Mouse (Mus musculus) stomach, postnatal 0 days (tissue): ENCODE measurements at regions not wholly inside any gene's neighbourhood (a gene's known extent, or its start where the extent isn't known, plus 50 kb on each side); places are given as distances from the start of the nearest gene placed in this dataset.
A peak's percentile ranks its signal among the peaks of the same experiment; 100 is the strongest.

Experiments
- ATAC-seq: fragments of 200-750 bp; cut with Nextera tagmentation; 2 replicates; pipeline ENCODE4 v1.8.0; 2017; ENCODE audit not compliant: low FRiP score, low TSS enrichment
- DNase-seq: peaks from one replicate; pipeline ENCODE4 v3.0.0-alpha.2; 2016; ENCODE audit warnings: low spot score
- H3K27ac ChIP-seq: fragments of 300-500 bp; sonication (generic); replicated peaks from 2 replicates; pipeline ENCODE4 v1.5.1; 2014; ENCODE audit warnings: mild to moderate bottlenecking, control low read depth
- H3K27me3 ChIP-seq: fragments of 300-500 bp; sonication (generic); 2 replicates; pipeline ENCODE4 v1.6.1; 2014; ENCODE audit warnings: low read length; ENCODE audit not compliant: control insufficient read depth, insufficient read depth
- H3K36me3 ChIP-seq: fragments of 300-500 bp; sonication (generic); 2 replicates; pipeline ENCODE4 v1.6.1; 2014; ENCODE audit warnings: low read length, mixed read lengths; ENCODE audit not compliant: control insufficient read depth, insufficient read depth
- H3K4me1 ChIP-seq: fragments of 300-500 bp; sonication (generic); replicated peaks from 2 replicates; pipeline ENCODE4 v1.6.1; 2014; ENCODE audit warnings: antibody characterized with exemption; ENCODE audit not compliant: control insufficient read depth, insufficient read depth
- H3K4me2 ChIP-seq: fragments of 300-500 bp; sonication (generic); replicated peaks from 2 replicates; pipeline ENCODE4 v1.6.1; 2014; ENCODE audit warnings: low read depth, mild to moderate bottlenecking, control low read depth, moderate library complexity
- H3K4me3 ChIP-seq: fragments of 300-500 bp; sonication (generic); 2 replicates; pipeline ENCODE4 v1.5.1; 2014; ENCODE audit warnings: low read depth, low read length, control low read depth
- H3K9ac ChIP-seq: fragments of 300-500 bp; sonication (generic); 2 replicates; pipeline ENCODE4 v1.6.1; 2014; ENCODE audit warnings: mild to moderate bottlenecking, low read length, control low read depth, mixed read lengths
- H3K9me3 ChIP-seq: fragments of 300-500 bp; sonication (generic); 2 replicates; pipeline ENCODE4 v1.6.1; 2016; ENCODE audit warnings: low read length; ENCODE audit not compliant: control insufficient read depth
- CTCF ChIP-seq: IDR thresholded peaks from 2 replicates; pipeline ENCODE4 v1.5.1; 2016; ENCODE audit warnings: antibody characterized with exemption, low read depth, mild to moderate bottlenecking, moderate library complexity
- EP300 ChIP-seq: optimal IDR thresholded peaks from 2 replicates; pipeline ENCODE3; 2016; ENCODE audit warnings: antibody characterized with exemption
- WGBS: fragments of 180-500 bp; shearing (Covaris S2); extraction: QIAGEN DNeasy Blood & Tissue Kit; methylation state at CpG from one replicate; pipeline ENCODE4 v1.1.7; 2014; 5-methylcytosine and 5-hydroxymethylcytosine counted together

GRCm38 (mm10) chr1:73830486-73831132 lies 293.6 kb downstream of the Tns1 start:
- no peak overlapping the region for H3K27ac ChIP-seq
- no peaks in the 10 kb centered on the region for H3K4me1 ChIP-seq
- no peak overlapping the region for H3K4me3 ChIP-seq
- no peaks in the 10 kb centered on the region for H3K9me3 ChIP-seq
- no peak overlapping the region for H3K9ac ChIP-seq
- no peak; the same call in 1 of the 2 replicates for ATAC-seq
- 83% methylated on average over 9 of the region's 9 CpGs for WGBS
- DNase-seq: no peak
- no peaks in the 10 kb centered on the region for H3K36me3 ChIP-seq
- no peak for TF ChIP-seq CTCF
- no peak for TF ChIP-seq EP300
- no peak overlapping the region for H3K4me2 ChIP-seq
- no peaks in the 10 kb centered on the region for H3K27me3 ChIP-seq

DNA sequence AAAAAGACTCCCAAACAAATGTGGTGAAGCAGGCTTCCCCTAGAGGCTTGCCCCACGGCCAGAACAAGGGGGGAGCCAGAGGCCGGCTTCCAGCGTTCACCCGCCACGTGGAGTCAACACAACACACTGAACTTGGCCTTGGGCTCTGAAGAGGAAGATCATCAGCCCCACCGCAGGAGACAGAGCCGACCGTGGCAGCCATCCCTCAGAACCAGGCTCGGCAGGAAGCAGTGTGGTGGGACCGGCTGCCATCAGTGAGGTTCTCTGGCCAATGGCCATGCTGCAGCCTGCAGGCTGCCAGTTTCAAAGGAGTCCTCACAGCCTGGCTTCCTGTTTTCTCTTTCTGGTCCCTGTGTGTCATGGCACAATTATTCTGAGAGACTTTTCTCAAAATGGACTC lies 295.3 kb downstream of the Tns1 start:
- H3K4me3 ChIP-seq: no peak overlapping the region
- no peak overlapping the region for H3K4me2 ChIP-seq
- ATAC-seq: no peak
- H3K27ac ChIP-seq: no peak overlapping the region
- H3K9me3 ChIP-seq: no peaks in the 10 kb centered on the region
- H3K36me3 ChIP-seq: no peaks in the 10 kb centered on the region
- H3K9ac ChIP-seq: no peak overlapping the region
- 61% methylated on average over 10 of the region's 10 CpGs for WGBS
- no peak for DNase-seq
- TF ChIP-seq CTCF (no peak), EP300 (no peak)
- H3K4me1 ChIP-seq: no peaks in the 10 kb centered on the region
- H3K27me3 ChIP-seq: no peaks in the 10 kb centered on the region

GRCm38 (mm10) chr1:73826243-73826930 lies 297.9 kb downstream of the Tns1 start:
- ATAC-seq: peak; percentile 62
- WGBS: 36% methylated on average over 15 of the region's 15 CpGs
- Histone ChIP-seq H3K27ac (no peak overlapping the region), H3K4me3 (no peak overlapping the region), H3K9me3 (no peaks in the 10 kb centered on the region), H3K36me3 (no peaks in the 10 kb centered on the region), H3K4me1 (no peaks in the 10 kb centered on the region), H3K4me2 (peak overlapping the region; percentile 29; the same call in 1 of the 2 replicates), H3K27me3 (no peaks in the 10 kb centered on the region), H3K9ac (no peak overlapping the region)
- DNase-seq: peak; percentile 86
- TF ChIP-seq EP300: no peak
- peak; percentile 99 for TF ChIP-seq CTCF

DNA sequence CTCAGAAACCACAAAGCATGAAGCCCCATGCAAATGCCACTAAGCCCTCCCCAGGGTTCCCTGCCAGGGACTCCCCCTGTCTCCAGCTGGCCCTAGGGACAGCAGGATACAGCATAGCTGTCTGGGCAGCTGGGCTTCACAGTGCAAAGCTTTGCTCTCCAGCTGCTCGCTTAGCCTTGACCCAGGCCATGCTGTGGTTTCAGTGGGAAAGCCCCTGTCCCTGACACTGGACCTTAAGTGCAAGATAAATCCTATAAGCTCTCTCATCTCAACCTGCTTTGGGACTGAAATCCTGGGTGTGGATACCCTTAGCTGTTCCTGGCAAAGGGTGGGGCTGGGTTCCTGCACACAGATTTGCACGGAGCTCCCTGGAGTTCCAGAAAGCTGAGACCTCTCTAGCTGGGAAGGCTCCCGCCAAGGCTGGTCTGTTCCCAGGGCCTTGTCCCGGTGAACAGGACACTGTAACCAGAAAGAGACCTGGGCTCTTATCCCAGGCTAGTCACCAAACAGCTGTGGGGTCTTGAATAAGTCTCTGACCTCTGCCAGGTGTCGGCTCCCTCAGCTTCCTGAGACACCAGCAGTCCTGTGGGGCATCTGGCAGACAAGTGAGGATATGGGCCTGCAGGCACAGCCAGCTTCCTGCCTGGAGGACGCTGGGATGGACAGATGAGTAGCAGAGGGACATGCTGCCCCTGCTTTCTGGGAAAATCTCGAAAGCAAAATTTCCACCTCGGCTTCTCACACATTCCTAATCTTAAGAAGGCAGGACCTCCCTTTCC lies 299.7 kb downstream of the Tns1 start:
- no peaks in the 10 kb centered on the region for H3K9me3 ChIP-seq
- 57% methylated on average over 8 of the region's 8 CpGs for WGBS
- DNase-seq (no peak), ATAC-seq (no peak)
- TF ChIP-seq EP300 (no peak), CTCF (0 out of 2 replicates have a peak, but pooled peaks have one; percentile 10)
- H3K27ac ChIP-seq: no peak overlapping the region
- H3K36me3 ChIP-seq: no peaks in the 10 kb centered on the region
- no peak overlapping the region for H3K4me3 ChIP-seq
- no peaks in the 10 kb centered on the region for H3K27me3 ChIP-seq
- H3K4me1 ChIP-seq: no peaks in the 10 kb centered on the region
- no peak overlapping the region for H3K9ac ChIP-seq
- no peak overlapping the region for H3K4me2 ChIP-seq

- DNase-seq (no peak), ATAC-seq (no peak)
- 81% methylated on average over 10 of the region's 10 CpGs for WGBS
- Histone ChIP-seq H3K9ac (no peak overlapping the region), H3K27ac (no peak overlapping the region), H3K4me3 (no peak overlapping the region), H3K36me3 (no peaks in the 10 kb centered on the region), H3K4me2 (no peak overlapping the region), H3K27me3 (no peaks in the 10 kb centered on the region), H3K4me1 (no peaks in the 10 kb centered on the region), H3K9me3 (no peaks in the 10 kb centered on the region)
- TF ChIP-seq EP300: no peak
- no peak for TF ChIP-seq CTCF
These were observed 300.5 kb downstream of the Tns1 start for GRCm38 (mm10) chr1:73823726-73824125.
